Mouse (Mus musculus) brain, adult 2 months (tissue): ENCODE measurements around the gene Zkscan1.
"Not testable (repeated sequence)": the region's sequence is repeated elsewhere in the genome, so short reads cannot be mapped to it uniquely, and the experiment has no call there.

Source experiments
- DNase-seq: peaks from one replicate; pipeline ENCODE4 v3.0.0; 2011; ENCODE audit warnings: low read depth, low spot score

Gene Zkscan1

DNA sequence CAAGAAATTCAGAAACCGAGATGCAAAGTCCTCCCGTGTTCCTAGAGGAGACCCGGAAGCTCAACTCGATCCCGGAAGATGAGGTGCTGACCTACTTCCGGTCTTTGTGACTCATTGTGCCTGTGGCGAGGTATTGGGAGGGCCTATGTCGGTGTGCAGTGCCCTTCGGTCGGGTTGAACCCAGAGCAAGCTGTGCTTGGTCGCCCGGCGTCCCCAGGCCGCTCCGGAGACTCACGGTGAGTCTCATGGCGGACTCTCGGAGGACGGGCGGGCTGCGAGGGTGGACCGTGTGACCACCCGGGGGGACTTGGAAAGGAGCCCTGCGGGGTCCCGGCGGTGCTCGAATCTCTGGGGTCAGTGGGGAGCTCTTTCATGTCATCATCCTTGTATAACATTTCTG is at the start of gene Zkscan1:
Gene Zkscan1, plus strand, starts transcription at position 89 of the 400 bp plus-strand sequence.
- DNase-seq: peak; percentile 97

DNA sequence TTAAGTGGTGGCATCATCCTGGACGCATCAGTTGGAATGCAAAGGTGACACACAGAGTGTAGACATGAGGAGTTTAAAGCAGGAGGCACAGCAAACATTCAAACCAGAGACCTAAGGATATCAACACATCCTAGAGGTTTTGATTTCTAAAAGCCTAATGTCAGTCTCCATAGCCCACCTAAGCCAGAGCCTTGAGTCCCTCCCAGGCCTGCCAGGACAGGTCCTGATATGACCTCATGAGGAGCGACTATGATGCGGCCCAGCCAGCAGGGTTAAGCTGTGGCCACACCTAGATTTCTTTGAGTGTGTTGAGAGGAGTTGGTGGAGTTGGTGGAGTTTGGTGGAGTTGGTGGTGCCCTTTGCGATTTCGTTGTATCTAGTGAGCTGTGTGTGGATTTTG is 32.0 kb upstream of the Zkscan1 start, which contains the start of gene Smok3c:
Gene Smok3c, plus strand, starts transcription at position 301 of the 400 bp plus-strand sequence.
- not testable (repeated sequence) for DNase-seq

DNA sequence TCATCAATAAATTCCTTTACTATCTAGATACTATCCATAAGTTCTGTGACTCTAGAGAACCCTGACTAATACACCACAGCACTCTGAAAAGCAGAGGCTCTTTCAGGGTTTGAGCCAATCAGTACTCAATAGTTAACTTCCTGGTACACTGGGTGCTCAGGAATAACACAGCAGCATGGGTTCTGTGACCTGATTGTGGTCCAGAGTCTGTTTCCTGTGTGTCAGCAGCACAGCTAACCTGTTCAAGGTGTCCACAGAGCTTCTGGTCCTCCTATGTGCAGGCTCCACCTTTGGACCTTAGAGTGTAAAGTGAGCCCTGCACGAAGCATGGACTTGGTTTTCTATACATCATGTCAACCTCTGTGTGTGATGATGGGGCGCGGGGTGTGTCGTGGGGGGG is 11.1 kb upstream of the Zkscan1 start:
- DNase-seq: no peak

DNA sequence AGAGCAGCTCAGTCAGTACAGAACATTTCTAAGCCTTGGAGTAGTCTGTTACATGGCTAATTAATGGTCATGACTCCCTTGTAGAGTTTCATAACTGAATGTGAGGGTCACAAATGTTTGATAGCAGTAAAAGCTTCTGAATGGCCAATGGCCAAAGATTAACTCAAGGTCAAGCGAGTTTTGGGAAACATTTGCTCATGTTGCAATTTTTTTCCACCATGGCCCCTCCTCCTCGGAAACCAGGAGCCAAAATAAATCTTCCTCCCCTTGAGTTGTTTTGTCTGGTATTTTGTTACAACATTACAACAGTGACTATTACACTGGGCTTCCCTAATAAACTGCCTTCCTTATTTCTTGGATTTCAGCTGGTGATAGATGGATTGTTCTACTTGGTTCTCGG is 9.2 kb upstream of the Zkscan1 start:
- no peak for DNase-seq

DNA sequence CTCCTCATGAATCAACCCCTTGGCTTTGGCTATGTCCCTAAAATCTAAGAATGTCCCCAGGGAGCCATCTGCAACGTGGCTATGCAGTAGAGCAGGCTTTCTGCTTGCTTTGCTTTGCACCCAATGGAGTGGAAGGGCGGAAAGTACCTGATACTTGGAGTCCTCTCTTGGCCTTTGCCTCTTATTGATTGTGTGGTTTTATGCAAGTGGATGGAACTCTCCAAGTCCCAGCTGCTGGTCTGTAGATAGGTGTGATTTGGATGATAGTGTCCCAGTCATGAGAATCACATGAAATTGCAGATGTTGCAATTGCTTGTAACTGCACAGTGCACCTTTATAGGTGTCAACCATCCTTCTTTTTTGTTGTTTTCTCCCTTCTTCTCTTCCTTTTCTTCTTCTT is 8.7 kb upstream of the Zkscan1 start:
- no peak for DNase-seq

DNA sequence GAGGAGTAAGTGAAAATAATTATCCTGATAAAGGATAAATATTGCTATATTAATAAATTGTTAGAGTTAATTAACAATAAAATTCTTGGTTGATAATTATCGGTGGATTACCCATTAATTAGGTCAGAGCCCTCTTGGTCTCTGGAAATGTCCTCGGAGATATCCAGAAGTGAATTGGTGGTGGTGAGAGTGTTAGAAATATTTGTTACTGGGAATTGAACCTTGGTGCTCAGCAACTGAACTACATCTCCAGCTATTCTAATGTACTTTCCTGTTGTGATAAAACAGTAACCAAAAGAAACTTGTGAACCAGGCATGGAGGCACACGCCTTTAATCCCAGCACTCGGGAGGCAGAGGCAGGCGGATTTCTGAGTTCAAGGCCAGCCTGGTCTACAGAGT is 4.4 kb upstream of the Zkscan1 start:
- no peak for DNase-seq

DNA sequence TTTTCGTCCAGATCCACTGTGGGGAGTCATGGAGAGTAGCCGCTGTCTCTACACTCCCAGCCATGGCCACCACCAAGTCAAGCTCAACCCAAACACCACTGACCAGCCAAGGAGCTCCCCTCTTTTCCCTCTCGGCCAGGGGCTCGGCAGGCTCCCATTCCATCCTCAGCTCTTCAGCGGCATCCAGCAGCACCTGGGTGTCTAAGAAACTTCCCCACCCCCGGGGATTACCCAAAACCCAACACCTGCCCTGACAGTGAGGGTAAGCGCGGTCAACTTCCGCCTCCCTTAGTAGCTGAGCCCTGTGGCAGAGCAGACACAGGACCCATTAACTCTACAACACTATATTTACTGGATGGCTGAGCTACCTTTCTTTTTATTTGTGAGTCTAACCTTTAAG is 3.4 kb upstream of the Zkscan1 start:
- DNase-seq: no peak

DNA sequence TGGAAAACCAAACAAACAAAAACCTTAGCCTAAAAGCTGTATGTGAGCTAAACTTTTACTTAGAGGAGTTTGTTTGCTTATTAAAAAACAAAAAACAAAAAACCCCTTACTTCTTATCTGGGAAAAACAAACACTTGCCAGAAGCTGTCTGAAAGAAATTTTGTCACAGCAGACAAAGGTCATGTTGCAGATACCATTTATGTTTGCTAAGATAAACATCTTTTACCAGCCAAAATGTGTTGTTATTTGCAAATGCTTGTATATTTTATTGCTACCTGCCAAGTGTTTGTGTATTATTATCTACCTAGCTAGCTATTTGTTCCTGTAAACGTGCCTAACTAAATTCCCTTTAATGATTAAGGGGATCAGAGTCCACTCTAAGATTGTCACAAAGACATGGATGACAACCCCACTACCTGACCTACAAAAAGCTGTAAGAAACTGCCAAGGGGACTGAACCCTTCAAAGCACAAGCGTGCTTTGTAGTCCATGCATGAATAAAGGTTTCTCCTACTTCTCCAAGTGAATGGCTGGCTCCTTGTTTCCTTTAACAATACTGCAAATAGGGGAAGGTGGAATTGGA is 1.5 kb upstream of the Zkscan1 start:
- DNase-seq: no peak

DNA sequence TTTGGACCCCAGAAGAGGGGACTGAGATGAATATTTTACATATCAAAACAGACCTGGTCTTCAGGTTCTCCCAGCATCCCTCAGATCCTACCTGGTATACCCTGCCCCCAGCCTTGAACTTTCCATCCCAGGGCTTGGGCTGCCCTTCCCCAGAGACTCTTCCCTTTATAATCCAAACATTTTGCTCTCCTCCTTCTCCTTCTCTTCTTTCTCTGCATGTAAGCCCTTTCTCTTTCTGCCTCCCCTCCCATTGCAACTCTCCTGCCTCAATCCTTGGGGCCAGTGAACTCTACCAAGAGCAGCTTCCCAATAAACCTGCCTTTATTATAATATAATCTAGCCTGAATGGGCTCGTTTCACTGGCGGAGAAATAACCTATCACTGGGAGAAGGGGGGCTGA is 948 bp upstream of the Zkscan1 start:
- no peak for DNase-seq

DNA sequence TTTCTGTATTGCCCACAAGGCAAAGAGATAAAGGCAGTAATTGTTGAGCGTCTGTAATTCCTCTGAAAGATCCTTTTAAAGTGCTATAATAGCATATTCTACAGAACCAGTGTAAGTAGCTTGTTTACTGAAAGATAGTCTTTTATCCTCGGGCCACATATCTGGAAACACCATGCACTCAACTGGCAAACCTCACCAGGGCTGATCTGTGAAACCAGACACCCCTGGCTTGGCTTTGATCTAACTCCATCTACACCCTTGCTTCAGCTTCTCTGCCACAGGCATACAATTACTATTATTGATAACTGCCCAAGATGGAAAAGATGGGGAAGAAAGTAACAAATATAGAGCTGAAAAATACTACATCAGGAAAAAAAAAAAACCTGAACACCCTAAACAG is 377 bp upstream of the Zkscan1 start:
- DNase-seq: no peak

DNA sequence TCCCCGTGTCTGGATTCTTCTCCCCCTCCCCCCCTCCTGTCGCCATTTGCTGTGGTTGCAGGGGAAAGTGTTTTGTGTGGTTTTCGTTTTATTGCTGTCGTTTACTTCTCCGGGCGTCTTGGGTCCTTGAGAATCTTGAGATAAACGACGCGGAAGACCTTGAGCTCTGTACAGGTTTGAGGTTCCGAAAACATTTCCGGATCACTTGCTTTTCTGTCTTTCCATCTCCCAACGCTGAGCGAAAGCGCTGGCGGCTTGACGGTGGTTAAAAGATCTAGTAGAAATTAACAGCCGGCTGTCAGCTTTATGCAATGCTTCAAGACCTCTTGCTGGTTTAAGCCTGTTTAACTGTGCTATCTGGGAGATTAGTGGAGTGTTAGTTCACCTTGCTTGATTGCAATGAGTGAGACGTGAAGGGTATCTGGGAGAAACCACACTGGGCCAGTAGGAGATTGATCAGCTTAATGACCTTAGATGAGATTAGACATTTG is 582 bp downstream of the Zkscan1 start:
- peak; percentile 26 for DNase-seq

DNA sequence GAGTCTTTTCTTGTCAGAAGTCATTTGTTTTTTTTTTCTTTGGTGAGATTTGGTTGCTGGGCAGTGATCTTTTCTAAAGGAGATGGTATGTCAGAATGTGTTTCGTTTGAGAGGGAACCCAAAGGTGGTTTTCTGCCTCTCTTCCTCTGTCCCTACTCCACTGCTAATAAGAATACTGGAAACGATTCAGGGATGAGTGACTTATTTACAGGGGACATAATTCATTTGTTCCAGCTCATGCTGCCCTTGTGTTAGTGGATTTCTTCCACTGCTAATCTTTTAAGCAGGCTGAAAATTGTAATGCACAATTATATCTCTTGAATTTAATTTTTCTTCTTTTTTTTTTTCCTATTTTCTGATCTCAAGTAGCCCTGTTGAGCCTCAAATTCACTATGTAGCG is 2.0 kb downstream of the Zkscan1 start:
- no peak for DNase-seq

DNA sequence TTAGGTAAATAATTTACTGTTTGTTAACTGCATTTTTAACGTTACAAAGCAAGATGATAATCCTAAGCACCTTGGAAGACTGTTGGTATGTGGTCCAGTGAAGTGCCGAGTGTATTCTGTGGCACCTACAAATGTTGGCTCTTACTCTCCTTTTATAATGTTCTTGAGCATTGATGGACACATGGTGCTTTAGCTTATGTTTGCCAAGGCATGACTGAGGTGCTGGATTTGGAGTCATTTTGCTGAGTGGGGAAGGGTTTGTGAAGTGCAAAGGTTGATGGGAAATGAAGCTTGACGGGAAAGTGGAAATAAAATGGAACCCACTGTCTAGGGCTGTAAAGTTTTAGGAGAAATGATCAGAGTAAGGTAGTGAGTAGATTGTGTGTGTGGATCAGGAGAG is 3.5 kb downstream of the Zkscan1 start:
- DNase-seq: no peak

DNA sequence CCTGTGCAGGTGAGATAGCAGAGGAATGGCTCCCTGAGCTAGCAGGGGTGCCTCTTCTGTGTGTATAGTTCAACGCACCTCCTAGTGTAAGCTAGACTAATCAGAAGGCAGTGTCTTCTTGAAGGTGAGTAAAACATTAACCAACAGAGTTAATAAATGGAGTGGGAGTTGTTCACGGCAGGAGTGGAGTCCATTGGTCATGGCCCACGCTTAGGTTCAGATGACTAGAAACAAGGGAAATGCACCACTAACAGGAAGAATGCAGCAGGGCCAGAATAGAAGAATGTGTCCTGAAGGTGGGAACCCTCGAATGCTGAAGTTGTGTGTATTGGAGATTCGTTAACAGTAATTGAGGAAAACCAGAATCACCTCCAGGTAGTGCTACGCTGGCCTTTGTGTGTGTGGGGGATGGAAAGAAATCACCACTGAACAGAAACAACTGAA is 4.2 kb downstream of the Zkscan1 start:
- no peak for DNase-seq

DNA sequence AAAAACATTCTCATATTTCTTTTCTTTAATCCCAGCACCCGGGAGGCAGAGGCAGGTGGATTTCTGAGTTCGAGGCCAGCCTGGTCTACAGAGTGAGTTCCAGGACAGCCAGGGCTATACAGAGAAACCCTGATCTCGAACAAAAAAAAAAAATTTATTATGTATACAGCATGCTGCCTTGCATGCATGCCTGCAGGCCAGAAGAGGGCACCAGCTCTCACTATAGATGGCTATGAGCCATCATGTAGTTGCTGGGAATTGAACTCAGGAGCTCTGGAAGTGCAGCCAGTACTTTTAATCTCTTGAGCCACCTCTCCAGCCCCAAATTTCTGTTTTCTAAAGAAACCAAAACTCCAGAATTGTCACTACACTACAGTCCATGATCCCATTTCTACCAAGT is 5.4 kb downstream of the Zkscan1 start:
- DNase-seq: no peak

DNA sequence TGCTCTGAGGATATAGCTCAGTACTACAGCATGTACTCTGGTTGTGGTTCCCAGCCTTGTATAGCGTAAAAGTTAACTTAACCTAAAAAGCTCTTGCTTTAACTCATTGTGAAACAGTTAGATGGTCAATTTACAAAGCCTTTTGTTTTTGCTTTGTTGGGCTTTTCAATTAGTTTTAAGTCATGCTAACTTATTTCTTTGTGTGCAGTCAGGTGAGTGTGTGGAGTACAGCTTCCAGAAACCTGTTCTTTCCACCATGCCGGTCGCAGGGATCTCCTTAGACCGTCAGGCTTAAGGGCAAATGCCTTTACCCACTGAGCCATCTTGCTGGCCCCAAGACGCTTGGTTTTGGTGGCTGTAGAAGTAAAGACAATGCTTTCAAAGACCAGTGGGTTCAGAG is 5.9 kb downstream of the Zkscan1 start:
- DNase-seq: no peak

DNA sequence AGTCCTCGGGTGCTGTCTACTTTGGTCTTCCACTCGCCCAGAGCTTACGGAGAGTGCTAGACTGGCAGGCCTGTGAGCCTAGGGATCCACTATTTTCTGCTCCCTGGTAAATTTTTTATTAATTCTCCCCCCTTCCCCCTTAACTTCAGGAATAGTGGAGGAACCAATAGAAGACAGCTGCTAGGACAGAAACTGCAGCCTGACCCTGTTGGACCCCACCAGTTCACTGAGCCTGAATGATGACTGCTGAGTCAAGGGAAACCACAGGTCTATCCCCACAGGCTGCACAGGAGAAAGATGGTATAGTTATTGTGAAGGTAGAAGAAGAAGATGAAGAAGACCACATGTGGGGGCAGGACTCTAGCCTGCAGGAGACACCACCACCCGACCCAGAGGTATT is 7.9 kb downstream of the Zkscan1 start:
- DNase-seq: no peak

DNA sequence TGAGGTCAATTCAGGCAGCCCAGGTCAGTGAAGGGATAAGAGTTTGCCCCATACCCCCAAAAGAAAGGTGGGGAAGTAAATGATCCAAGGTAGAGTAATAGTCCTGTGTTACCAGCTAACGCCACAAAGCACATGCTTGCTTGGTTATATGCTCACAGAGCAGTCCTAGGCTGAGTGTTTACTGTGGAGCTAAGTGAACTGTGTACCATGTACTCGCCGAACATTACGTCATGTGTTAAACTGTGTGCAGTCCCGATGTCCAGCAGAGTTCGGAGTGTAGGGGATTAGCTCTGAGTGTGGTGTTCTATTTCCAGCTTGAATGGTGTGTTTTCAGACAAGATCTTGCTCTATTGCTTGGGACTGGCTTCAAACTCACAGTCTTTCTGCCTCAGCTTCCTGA is 9.6 kb downstream of the Zkscan1 start:
- DNase-seq: no peak

DNA sequence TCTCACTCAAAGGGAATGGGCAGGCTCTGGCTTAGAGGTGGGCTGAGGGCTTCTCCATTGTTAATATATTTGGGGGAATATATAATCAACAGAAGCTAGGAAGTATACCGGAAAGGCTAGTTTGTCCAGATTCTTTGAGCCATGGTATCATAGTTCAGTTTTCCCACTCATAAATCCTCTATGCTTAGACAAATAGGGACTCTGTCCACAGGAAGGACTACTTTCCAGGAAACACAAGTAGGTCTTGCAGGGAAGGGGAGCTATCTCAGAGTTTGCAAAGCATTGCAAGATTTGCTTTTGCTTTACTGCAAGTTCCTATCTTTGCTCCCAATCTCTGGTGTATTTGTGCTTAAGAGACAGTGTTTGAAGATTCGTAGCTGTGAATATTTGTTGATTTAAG is 20.1 kb downstream of the Zkscan1 start:
- no peak for DNase-seq

DNA sequence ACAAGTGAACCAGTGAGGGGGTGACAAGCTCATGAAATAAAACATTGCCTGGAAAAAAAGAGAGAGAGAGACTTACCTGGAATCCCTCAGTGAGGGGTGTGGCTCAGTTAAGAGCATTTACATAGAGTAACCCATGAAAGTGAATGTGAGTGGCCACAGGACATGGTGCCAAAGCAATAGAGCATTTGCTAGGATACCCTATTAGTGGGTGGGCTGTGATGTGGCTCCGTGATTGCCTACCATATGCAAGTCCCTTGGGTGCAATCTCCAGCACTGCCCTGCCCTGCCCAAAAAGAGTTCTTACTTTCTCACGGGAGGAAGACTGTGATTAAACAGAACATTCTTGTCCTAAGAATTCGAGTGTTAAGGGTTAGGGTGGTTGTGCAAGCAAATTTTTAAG is 22.2 kb downstream of the Zkscan1 start:
- no peak for DNase-seq

DNA sequence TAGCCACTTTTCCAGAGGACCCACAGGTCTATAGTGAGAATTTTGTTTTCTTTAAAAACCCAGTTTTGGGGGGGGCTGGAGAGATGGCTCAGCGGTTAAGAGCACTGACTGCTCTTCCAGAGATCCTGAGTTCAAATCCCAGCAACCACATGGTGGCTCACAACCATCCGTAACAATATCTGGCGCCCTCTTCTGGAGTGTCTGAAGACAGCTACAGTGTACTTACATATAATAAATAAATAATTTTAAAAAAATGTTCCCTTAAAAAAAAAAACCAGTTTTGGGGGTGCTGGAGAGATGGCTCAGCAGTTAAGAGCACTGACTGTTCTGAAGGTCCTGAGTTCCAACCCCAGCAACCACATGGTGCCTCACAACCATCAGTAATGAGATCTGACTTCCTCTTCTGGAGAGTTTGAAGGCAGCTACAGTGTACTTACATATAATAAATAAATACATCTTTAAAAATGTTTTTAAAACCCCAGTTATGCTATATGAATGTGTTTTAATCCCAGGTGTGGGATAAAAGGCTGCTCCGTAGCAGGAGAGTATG is 25.0 kb downstream of the Zkscan1 start:
- not testable (repeated sequence) for DNase-seq

DNA sequence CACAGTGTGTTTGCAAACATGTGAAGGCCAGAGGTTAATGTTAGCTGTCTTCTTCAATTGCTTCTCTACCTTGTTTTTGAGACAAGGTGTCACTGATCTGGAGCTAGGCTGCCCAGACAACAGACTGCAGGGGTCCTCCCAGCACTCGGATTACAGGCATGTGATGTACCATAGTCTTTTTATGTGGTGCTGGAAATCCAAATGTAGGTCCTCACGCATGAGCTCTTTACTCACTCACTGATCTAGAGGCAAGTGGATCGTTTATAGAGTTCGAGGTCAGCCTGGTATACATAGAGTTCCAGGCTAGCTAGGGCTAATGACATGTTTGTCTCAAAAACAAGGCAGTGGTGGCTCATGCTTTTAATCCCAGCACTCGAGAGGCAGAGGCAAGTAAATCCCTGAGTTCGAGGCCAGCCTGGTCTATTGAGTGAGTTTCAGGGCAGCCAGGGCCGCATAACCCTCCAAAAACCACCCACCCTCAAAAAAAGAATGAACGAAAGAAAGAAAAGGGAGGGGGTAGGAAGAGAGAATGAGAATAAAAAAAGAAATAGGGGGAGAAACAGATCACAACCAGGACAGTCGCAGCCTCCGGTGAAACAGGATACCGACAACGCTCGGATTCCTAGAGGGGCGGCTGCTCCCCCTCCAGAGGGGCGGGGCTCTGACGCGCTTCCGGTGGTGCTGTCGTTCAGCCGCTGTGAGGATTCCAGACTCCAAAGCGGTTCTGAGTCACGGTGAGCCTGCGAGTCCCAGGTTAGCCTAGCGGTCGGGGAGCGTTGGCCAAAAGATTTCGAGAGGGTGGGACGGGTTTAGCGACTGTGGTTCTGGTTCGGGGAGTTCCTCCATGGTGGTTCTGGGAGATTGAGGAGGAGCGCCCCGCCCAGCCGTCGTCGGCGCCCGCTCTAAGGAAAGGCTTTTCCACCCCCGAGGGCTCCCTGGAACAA is 31.6 kb downstream of the Zkscan1 start, which contains the start of gene Zscan21:
Gene Zscan21, plus strand, starts transcription at position 649 of the 944 bp plus-strand sequence.
- DNase-seq: peak; percentile 96
